Mouse (Mus musculus) megakaryocyte, embryonic 14.5 days (primary cell): ENCODE measurements around the gene Ulk2.

ENCODE experiments used
- FLI1 ChIP-seq: IDR thresholded peaks from 2 replicates; pipeline ENCODE4 v1.6.1; 2012; ENCODE audit warnings: low read length, inconsistent platforms, mixed read lengths
- GATA1 ChIP-seq: IDR thresholded peaks from 3 replicates; pipeline ENCODE4 v1.6.1; 2012; ENCODE audit warnings: mixed read lengths, low read length, inconsistent platforms, borderline replicate concordance

- TF ChIP-seq GATA1 (no peak), FLI1 (no peak)
These were observed 97.7 kb downstream of the Ulk2 start for GRCm38 (mm10) chr11:61757151-61757550.
